Mouse (Mus musculus): ENCODE measurements at regions not wholly inside any gene's neighbourhood (a gene's known extent, or its start where the extent isn't known, plus 50 kb on each side); places are given as distances from the start of the nearest gene placed in this dataset.

DNA sequence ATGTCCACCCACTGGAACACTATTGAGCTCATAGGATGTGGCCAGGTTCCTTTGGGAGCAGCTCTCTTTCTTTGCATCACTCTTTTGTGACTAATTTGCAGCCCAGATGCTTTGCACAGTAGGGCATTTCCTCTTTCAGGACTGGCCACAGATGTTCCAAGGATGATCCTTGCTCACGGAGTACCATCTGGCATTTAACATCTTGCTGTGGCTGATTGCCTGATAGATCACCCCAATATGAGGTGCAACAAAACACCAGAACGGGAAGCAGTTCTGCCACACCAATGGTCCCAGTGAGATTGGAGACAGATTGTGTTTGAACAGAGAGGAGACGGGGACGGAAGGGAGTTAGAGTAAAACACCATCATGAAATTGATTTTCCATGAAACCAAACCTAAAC is 423.0 kb downstream of the Rwdd3 start:
- DNase-seq (ENCODE audit: low spot score): no peak

DNA sequence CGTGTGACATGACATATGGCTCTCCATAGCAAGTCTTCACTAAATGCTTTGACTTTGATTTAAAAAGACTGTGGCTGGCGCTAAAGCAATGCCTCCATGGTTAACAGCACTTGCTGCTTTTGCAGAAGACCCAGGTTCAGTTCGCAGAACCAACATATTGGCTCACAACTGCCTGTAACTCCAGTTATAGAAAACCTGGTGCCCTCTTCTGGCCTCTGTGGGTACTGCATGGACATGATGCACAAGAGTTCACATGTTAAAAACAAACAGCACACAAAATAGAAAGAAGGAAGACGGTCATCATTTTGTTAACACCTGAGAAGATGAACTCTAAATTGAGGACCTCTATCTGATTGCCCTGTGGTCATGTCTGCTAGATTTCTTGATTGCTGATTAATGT is 423.8 kb downstream of the Rwdd3 start:
- DNase-seq (ENCODE audit: low spot score): no peak

DNA sequence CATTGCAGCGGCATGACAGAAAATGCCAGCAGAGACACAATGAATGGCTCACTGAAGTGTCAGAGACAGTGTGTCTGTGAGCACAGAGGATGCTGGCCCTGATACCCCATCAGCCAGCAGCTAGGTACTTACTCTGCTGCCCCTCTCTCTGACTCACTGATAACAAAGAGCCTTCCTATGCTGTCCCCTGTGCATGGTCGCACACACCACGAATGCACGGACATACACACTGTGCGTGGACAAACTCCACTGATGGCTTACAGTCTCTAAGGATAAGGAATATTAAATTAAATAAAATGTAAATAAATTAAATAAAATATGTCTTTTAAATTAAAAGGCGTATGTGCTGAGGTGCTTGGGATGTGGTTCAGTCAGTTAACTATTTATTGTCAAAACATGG is 438.2 kb downstream of the Rwdd3 start:
- no peak for DNase-seq (ENCODE audit: low spot score)

DNA sequence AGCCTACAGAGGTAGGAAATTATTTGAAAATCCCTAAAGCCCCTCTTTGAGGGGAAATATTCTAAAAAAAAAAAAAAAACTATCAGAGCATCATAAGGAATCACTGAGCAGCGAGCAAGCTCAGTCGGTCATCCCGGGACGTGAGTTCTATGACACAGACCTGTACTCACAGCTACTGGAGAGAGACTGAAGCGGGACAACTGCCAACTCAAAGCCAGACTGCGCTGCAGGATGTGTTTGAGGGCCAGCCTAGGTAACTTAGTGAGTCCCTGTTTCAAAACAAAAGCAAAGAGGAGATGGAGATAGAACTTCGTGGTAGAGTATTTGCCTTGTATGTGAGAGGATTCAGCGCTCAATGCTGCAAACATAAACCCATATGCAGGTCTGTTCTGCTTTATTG is 439.1 kb downstream of the Rwdd3 start:
- no peak for DNase-seq (ENCODE audit: low spot score)

DNA sequence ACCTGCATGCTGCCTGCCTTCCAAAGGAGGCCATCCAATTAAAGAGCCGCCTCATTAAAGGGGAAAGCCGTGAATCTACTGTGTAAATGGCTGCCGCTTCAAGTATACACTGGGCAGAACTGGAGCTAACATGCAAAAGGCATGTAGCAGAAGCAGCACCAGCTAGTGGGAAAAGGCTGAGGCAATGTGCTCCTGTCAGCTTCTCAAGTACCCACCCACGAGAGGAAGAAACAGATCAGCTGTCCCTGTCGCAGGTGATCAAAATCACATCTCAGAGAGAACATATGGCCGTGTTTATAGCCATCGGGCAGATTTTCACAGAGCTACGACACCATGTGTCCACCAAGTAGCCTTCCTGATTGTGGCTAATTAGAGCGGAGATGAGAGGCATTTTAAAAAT is 440.2 kb downstream of the Rwdd3 start:
- no peak for DNase-seq (ENCODE audit: low spot score)

DNA sequence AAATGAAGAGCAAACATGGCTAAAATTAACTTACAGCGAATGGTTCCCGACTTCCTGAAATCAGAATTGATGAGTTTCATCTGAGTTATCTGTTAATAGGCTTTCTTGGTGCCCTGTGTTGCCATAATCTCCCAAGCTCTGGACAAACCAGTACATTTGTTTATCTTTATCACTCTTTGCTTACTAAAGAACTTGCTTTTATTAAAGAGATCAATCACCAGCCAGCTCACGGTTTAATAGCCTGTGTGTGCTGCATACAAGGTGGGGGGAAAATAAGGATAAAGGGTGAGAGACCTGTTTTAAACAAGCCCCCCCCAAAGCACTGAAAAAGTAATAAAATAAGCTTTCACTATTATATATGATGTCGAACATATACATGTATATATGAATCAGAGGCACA is 441.3 kb downstream of the Rwdd3 start:
- no peak for DNase-seq (ENCODE audit: low spot score)

DNA sequence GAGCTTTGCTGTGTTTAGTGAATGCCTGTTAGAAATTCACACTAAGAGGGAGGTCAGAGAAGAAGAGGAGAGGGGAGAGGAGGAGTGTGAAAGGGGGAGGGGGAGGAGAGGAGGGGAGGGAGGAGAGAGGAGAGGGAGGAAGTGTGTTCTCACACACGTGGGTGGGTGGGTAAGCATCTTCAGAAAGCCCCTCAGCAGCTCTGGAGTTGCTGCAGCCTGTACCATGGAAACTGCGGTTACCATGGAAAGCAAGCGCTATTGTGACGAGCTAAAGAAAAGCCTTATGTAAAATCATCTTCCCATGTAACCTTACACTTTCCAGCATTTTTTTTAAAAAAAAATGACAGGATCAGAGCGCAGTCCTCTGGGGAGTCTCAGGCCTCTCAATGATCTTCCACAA is 441.8 kb downstream of the Rwdd3 start:
- no peak for DNase-seq (ENCODE audit: low spot score)

DNA sequence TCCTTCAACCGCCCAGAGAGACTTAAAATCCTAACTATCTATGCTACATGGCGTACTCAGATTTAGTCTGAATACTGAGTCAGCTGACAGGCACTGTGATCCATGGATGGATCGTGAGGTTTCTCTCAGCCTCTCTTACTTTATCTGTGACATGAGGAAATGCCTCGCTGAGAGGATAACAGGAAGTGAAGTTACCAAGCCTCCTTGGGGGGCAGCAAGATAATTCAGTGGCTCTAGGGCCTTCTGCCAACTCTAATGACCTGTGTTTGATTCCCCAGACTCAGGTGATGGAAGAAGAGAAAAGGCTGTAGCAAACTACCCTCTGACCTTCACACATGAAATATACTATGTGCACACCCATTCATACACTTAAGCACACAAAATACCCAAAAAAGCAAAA is 486.3 kb downstream of the Rwdd3 start:
- DNase-seq (ENCODE audit: low spot score): no peak

DNA sequence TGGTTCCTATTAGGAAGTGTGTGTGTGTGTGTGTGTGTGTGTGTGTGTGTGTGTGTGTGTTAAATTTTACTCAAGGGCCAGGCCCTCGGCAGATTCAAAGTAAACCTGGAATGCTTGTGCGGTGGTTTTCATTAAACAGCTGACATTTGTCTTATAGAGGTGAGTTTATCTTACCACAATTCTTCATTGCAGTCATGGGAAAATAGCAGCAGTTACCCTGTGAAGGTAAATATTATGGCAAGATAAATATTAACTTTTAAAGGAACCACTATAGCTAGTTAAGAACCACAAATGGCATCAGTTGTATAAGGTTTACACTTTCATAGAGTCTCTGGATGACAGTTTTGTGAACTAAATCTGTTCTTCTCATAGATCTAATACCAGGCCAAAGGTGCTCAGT is 495.6 kb downstream of the Rwdd3 start:
- DNase-seq (ENCODE audit: low spot score): no peak

DNA sequence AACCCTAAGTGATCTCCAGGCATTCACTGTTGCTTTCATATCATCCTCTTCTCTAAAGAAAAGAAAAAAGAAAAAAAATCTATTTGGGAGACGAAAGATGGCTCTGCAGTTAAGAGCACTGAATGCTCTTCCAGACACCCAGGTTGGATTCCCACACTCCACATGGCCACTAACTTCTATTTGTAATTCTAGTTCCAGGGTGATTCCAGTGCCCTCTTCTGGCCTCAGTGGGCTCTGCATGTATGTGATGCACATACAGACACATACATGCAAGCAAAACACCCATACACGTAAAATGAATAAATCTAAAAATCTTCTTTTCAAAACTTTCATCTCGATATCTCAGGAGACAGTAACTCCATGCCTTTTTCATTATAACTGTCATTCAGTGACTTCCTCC is 502.8 kb downstream of the Rwdd3 start:
- no peak for DNase-seq (ENCODE audit: low spot score)

DNA sequence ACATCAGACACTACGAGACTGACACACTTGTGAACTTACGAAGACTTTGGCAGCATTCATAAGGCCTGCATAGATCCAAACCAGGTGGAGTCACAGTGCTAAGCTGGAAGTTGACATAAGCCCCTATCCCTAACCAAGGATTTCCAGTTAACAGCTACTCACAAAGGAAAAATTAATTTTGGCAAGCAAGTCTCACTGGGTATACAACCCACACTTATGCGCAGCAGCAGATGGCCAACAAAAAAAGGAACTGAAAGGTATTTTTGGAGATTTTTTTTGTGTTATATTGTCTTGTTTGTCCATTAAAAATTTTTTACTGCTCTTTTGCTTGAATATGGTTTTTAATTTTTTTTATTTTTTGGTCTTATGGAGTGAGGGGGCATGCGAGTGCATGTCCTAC is 509.0 kb downstream of the Rwdd3 start:
- DNase-seq (ENCODE audit: low spot score): no peak

DNA sequence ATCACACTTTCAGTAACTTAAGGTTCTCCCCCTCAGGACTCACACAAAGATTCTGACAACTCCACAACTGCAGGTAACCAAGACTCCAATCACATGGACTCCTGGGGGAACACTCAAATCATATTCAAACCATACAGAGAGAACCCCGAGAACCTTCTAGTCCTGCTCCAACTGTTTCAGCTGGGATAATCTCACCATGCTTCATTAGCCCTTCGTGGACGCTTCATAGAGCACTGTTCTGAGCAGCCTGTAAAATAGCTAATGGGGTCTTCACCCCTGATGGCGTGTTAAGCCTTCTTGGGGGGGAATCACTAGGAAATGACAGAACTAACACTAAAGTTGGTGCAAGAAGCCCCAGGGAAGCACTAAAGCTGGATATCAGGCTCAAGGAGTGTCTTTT is 510.7 kb downstream of the Rwdd3 start:
- DNase-seq (ENCODE audit: low spot score): no peak

DNA sequence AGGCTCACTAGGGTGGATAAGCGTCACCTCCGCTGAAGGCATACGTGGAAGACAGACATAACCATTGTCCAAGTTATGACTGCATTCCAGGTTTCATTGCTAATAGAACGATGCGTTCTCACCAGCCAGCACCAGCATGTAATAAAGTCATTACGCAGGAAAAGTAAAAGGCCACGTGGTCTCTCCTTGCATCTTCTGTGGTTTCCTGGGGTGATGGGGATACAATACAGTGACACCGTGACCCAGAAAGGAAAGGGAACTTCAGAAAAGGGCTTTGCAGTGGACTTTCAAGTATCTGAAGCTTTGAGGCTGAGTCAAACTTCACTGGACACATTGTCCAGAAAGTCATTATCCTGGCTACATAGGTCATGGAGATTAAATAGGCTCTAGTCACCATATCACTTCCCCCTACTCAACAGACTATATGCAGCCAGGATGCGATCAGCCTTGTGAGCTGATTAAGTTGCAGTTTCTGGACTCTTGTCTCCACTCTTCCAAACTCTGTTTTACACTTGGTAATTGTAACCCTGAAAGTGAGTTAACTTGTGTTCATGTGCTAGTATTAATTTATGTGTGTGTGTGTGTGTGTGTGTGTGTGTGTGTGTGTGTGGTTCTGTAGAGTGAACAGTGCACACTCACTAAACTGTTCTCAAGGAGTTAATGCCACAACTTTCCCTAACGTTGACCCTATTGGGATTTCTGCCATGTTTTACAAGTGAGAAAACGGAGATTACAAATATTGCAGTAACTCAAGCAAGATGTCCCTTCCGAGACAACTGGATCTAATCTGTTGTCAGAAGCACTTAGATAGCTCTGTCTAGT is 522.2 kb downstream of the Rwdd3 start:
- DNase-seq (ENCODE audit: low spot score): no peak

DNA sequence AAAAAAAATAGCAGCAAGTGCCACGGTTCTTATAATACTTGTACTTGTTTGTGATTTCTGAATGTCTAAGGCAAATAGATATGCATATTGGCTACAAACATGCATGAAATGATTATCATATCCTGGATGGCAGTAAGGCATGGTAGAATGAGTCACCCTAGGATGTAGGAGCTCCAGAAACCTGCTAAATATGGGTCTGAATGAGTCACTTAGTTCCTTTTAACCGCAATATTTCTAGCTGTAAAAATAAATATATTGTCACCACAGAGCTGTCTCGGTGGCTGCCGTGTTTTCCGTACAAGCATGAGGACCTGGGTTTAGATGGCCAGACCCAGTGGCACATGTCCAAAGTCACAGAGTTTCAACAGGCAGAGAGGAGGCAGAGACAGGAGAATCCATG is 523.1 kb downstream of the Rwdd3 start:
- no peak for DNase-seq (ENCODE audit: low spot score)

DNA sequence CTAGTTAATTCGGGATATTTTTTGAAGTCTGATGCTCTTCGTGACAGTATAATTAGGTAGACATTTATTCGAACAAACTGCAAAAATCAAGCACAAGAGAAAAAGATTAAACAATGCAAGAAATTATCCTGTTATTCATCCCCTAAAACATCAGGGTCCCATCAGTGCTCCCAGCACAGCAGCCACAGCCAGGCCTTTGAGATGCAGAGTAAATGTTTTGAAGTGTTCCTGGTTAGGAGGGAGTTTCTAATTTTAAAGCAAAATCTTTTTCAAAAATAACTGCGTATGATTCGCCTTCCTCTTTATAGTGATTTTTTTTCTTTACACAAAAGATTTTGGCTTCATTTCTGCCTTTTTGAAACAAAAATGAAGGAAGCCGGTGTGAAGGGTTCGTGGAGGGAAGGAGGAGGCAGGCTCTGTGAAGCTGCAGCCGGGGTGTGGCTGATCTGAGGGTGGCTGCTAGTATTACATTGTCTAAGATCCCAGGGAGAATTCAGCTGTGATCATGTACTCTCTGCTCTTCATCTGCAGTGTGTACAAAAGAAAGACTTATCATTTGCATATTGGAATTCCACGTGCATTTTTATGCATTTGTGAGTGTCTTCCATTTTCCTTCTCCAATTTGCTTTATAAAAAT is 534.7 kb downstream of the Rwdd3 start:
- DNase-seq (ENCODE audit: low spot score): no peak

DNA sequence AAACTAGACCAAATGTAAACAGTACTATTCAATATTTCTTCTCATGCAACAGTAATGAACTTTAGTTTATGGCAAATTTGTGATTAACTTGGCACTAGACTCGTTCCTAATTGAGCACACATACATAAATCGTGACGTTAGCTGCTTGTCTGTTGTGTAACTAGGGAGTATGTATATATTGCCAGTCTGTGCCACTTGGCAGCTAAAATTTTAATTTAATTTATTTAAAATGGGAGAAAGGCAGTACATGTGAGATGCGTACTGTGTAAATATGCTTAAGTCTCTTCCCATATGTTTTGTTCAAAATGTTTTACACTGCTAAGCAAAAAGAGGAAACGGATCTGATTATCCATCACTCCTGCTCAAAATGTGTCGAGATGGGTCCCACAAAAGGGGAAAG is 553.1 kb downstream of the Rwdd3 start:
- no peak for DNase-seq (ENCODE audit: low spot score)

DNA sequence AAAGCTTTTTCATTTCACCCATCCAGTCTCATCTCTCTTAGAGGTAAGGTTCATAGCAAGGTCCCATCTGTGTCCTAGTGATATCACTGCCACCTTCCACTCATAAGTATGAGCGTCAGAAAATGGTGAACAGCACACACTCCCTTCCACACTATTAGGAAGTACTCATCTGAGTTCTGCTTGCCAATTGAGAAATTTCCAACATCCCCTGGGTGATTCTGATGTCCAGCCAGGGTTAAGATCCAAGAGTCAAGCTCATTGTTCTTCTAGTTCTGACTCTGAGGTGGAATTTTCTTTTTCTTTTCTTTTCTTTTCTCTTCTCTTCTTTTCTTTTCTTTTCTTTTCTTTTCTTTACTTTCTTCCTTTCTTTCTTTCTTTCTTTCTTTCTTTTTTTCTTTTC is 577.3 kb downstream of the Rwdd3 start:
- no peak for DNase-seq (ENCODE audit: low spot score)

DNA sequence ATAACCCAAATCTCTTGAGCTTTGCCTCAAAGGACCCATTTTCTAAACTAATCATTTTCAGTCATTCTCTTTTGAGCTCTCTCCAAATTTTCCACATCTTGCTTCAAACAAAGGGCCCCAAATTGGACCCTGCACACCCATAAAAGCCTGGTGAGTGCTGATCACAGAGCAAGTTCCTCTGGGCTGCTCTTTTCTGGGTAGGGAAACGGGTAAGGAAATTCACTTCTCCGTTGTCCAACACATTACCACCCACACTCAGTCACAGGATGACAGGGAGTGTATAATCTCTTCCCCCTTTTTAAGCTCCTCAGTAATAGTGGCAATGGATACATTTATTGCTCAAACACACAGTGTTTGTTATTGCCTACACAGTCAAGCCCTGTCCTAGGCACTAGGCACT is 580.3 kb downstream of the Rwdd3 start:
- no peak for DNase-seq (ENCODE audit: low spot score)

DNA sequence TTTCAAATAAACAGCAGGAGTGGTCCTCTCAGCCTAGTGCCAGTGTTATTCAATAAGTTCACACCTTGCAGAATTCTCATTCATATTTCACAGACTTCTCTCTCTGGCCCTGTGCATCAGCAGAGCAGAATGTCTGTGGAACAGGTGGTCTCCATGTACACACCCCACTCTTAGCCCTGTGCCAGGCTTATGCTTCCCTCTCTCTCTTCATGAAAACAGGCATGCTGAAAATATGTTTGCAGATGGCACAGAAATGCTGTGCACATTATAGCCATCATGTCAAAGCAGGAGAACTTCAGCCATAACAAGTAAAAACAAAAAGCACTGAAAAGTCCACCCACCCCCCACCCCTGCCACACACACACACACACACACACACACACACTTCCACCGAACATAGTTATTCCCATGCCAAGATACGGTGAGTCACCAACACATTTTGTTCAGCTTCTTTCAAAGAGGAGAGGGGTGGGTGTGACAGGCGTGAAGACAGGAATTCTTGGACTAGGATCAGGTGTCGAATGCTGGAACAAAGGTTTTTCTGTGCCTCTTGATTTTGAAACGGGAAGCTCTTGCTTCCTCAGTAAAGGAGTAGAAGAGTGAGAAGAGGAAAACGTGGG is 600.6 kb downstream of the Rwdd3 start:
- DNase-seq (ENCODE audit: low spot score): no peak

DNA sequence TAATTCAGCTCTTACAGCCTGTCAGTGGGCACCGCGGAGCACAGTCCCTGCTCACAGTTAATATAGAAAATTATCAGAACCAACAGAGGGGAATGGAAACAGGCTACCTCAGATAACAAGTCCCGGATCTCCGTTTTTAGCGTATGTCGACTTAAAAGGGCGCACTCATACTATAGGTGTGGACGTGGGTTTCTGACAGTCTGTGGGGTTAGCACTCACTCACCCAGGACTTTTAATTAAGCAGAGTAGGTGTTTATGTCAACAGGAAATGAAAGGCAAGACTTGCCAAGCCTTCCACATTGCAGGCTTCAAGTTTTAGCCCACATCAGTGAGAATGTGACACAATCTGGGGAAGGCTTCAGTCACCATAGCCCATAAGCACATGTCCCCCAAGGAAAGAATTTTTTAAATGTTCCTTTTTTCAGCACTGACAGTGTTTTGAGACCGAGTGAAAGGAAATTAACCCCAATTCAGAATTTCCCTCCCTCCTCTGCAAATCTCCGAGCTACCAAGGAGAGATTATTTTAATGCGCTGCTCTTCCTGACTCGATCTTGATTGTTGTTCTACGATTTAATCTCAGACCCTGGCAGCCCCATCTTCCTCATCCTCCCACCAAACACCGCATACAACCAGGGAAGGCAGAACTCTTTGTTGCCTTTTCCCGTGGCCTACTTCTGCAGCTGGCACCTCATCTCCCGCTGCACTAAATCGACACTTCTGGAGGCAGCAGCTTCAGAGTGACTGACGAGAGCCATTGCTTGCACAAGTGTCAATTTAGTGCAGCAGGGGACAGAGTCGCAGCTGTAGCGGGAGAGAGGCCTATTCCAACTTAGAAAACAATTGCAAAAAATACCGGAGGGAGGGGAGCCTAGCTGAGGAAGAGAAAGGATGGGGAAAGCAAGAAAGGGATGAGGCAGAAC is 629.7 kb downstream of the Rwdd3 start:
- no peak for DNase-seq (ENCODE audit: low spot score)

DNA sequence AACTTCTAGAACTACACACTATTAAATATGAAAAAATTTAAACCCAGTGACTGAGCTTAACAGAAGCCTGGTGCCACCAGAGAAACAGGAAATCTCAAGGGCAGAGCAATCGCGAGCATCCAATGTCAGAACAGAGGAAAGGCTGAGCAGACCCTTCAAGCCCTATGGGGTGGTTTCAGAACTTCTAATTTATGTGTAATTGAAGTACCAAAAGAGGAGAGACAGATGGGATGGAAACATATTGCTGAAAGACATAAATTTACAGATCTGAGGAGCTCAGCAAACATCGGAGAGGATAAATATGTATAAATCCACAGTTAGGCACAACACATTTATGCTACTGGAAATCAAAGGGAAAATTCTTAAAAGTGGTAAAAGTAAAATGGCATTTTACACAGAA is 637.6 kb downstream of the Rwdd3 start:
- no peak for DNase-seq (ENCODE audit: low spot score)

DNA sequence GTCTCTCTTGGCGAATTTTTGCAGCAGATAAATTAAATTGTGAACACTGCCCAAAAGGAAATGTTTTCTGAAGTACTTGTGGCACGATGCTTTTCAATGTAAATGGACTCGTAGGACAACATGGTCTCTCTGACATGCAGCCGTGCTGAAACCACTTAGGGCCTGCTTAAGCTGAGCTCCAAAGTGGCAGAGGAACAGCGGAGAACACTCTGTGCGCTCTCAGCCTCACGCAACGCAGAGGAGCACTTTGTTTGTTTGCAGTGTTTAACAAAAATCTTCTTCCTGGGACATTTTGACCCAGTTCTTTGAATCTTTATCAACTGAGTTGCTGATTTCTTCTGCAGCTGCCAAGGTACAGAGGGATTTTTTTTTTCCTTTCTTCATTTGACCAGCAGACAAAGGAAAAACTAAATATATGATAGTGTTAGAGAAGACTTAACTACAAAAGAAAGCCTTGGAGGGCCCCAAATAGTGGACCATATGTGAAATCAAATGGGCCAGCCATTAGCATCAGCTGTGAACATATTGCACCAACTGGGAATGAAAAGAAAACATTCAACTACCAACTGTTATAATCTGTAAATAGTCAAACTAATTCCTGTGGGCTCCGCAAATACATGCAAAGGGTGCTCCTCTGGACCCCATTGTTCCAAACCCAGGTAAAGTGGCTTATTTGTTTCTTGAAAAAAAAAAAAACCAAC is 639.5 kb downstream of the Rwdd3 start:
- no peak for DNase-seq (ENCODE audit: low spot score)

Data from urinary bladder, postnatal 25 days (tissue).